24 mouse cellular contexts compared by ENCODE assay signal in genomic region chr11:109413617-109414016, GRCm38 (mm10). TPM values are rescaled to one million over a fixed set of nuclear protein-coding genes. Genes with fewer than 3 reads are reported as not detected.
DNase-seq lines count a peak whose midpoint lies in the region; ATAC-seq lines count a peak whose summit lies in the region.
"Had no signal": no experiment of that assay in that cellular context is flagged by ENCODE, and none has a peak within 500 bp of the region (broad histone marks: within the 10 kb centered on the region; RNA-seq: fewer than 3 reads in every experiment).

Gene 9930022D16Rik, plus strand, starts transcription at chr11:109413917.

- no peaks in the 10 kb centered on the region for H3K36me3 ChIP-seq in limb, embryonic 12.5 days
- H3K36me3 ChIP-seq in limb, embryonic 10.5 days: no peaks in the 10 kb centered on the region
- H3K36me3 ChIP-seq in megakaryocyte, embryonic 14.5 days (replicated peaks; ENCODE audit: low read length): no peaks in the 10 kb centered on the region
- H3K36me3 ChIP-seq: embryonic facial prominence, embryonic 12.5 days; forebrain, embryonic 15.5 days; hindbrain, embryonic 10.5 days had no signal

- WGBS in limb, embryonic 12.5 days: 84% methylated on average over 6 of the region's 6 CpGs
- WGBS in limb, embryonic 10.5 days: 88% methylated on average over 6 of the region's 6 CpGs

- no peak for ATAC-seq in limb, embryonic 12.5 days (ENCODE audit: insufficient number of reproducible peaks, insufficient read depth, low FRiP score, low TSS enrichment, low read depth)
- no peak for ATAC-seq in megakaryocyte, adult 5-6 weeks (ENCODE audit: poor library complexity, severe bottlenecking)
- ATAC-seq in granulocyte monocyte progenitor cell, adult 5-6 weeks (replicated peaks; ENCODE audit: poor library complexity, severe bottlenecking): peak; percentile 15; the same call in 1 of the 2 replicates
- ATAC-seq: CD4-positive, CD25-positive, alpha-beta regulatory T cell, adult 4 months; forebrain, embryonic 15.5 days had no signal

- 0 out of 2 replicates have a peak, but pooled peaks cover 4% of the 10 kb centered on the region for H3K9me3 ChIP-seq in limb, embryonic 12.5 days
- H3K9me3 ChIP-seq in limb, embryonic 10.5 days (replicated peaks): no peaks in the 10 kb centered on the region
- H3K9me3 ChIP-seq in megakaryocyte, embryonic 14.5 days: peaks cover 6% of the 10 kb centered on the region
- H3K9me3 ChIP-seq: embryonic facial prominence, embryonic 12.5 days; forebrain, embryonic 15.5 days; hindbrain, embryonic 10.5 days had no signal

- DNase-seq in limb, embryonic 10.5 days (ENCODE audit: low spot score): no peak
- DNase-seq in spleen, postnatal 10 days (ENCODE audit: low spot score in 2 of 2): no peak
- DNase-seq in urinary bladder, adult 18-20 months (ENCODE audit: low spot score in 2 of 2): no peak
- DNase-seq: adrenal gland, postnatal 10 days; B cell, adult 2 months; cerebellum, adult 11-12 months; cerebellum, adult 9-10 months; cerebellum, postnatal 25 days; gastrocnemius, postnatal 36 days; heart, adult 18-20 months had no signal

- no peaks in the 10 kb centered on the region for H3K4me1 ChIP-seq in limb, embryonic 12.5 days (replicated peaks)
- no peaks in the 10 kb centered on the region for H3K4me1 ChIP-seq in limb, embryonic 10.5 days
- peaks cover 48% of the 10 kb centered on the region for H3K4me1 ChIP-seq in megakaryocyte, embryonic 14.5 days
- H3K4me1 ChIP-seq: embryonic facial prominence, embryonic 12.5 days; forebrain, embryonic 15.5 days; hindbrain, embryonic 10.5 days had no signal

- no peaks in the 10 kb centered on the region for H3K27me3 ChIP-seq in limb, embryonic 12.5 days
- no peaks in the 10 kb centered on the region for H3K27me3 ChIP-seq in limb, embryonic 10.5 days (ENCODE audit: low read depth, poor library complexity, severe bottlenecking)
- H3K27me3 ChIP-seq in megakaryocyte, embryonic 14.5 days (replicated peaks): peaks cover 4% of the 10 kb centered on the region
- H3K27me3 ChIP-seq: embryonic facial prominence, embryonic 12.5 days; forebrain, embryonic 15.5 days had no signal

- H3K4me3 ChIP-seq in limb, embryonic 12.5 days (replicated peaks): no peak within 1 kb of the TSS
- no peak within 1 kb of the TSS for H3K4me3 ChIP-seq in limb, embryonic 10.5 days
- peak within 1 kb of the TSS; percentile 40 for H3K4me3 ChIP-seq in megakaryocyte, embryonic 14.5 days (replicated peaks)
- H3K4me3 ChIP-seq: embryonic facial prominence, embryonic 12.5 days; forebrain, embryonic 15.5 days; hindbrain, embryonic 10.5 days had no signal

- H3K4me2 ChIP-seq in limb, embryonic 12.5 days: no peak within 1 kb of the TSS
- H3K4me2 ChIP-seq: embryonic facial prominence, embryonic 12.5 days; forebrain, embryonic 15.5 days; hindbrain, embryonic 14.5 days had no signal

- H3K27ac ChIP-seq in limb, embryonic 12.5 days: no peak within 1 kb of the TSS
- H3K27ac ChIP-seq in limb, embryonic 10.5 days: no peak within 1 kb of the TSS
- H3K27ac ChIP-seq: embryonic facial prominence, embryonic 12.5 days; forebrain, embryonic 15.5 days; hindbrain, embryonic 10.5 days; hindbrain, embryonic 14.5 days had no signal

- H3K9ac ChIP-seq in limb, embryonic 12.5 days (replicated peaks): 0 out of 2 replicates have a peak within 1 kb of the TSS, but pooled peaks have one; percentile 8
- H3K9ac ChIP-seq: embryonic facial prominence, embryonic 12.5 days; forebrain, embryonic 15.5 days; hindbrain, embryonic 14.5 days had no signal

RNA-seq across cellular contexts. Expression of gene 9930022D16Rik, which starts in this region (rescaled TPM):
- not detected in 2 replicates for polyA plus RNA-seq in limb, embryonic 12.5 days (2016; fragmentation: Nextera tagmentation; extraction: Ambion mirVana)
- not detected in 2 replicates for polyA plus RNA-seq in limb, embryonic 10.5 days (2016; fragmentation: Nextera tagmentation; extraction: Ambion mirVana)
- polyA plus RNA-seq in megakaryocyte, embryonic 14.5 days (2012; ENCODE audit: insufficient read depth, low replicate concordance): not detected in 2 replicates
- total RNA-seq in megakaryocyte, adult 5-6 weeks (2015): 0.07 TPM in 1 of 2 replicates, not detected in the other
- total RNA-seq in megakaryocyte, adult 5-6 weeks (2017): 0.08 TPM in 1 of 2 replicates, not detected in the other
- not detected in 2 replicates for total RNA-seq in granulocyte monocyte progenitor cell, adult 5-6 weeks (2014; fragmentation: Nextera tagmentation)
- not detected in 2 replicates for total RNA-seq in granulocyte monocyte progenitor cell, adult 5-6 weeks (2017)
- total RNA-seq: adrenal gland, postnatal 10 days; adrenal gland, postnatal 4 days; gastrocnemius, adult 8-10 months; gastrocnemius, postnatal 36 days; heart, adult 18-20 months; heart, postnatal 25 days had no signal
- polyA plus RNA-seq: embryonic facial prominence, embryonic 12.5 days; forebrain, embryonic 11.5 days; forebrain, embryonic 15.5 days; heart, embryonic 14.5 days; hindbrain, embryonic 10.5 days; hindbrain, embryonic 14.5 days had no signal

Comparison
In these comparisons a context has a peak if more than half of its experiments do, and no peak if none do; other contexts are left out.
1. Peak in ATAC-seq in granulocyte monocyte progenitor cell, adult 5-6 weeks; RNA of the gene not detected or under 1 TPM.